Mouse (Mus musculus) spleen, postnatal 0 days (tissue): ENCODE results near the gene Usp38. TPM values are rescaled to one million over a fixed set of nuclear protein-coding genes. Genes with fewer than 3 reads are reported as not detected.

Experiments used
- polyA plus RNA-seq: library from polyadenylated mRNA; unstranded; fragments of >200 nt; fragmentation: Nextera tagmentation; extraction: Ambion mirVana; gene quantifications from 2 replicates; pipeline ENCODE4 v1.2.1, GENCODE M21; 2015

Usp38 gene
- 10.1 and 11.4 TPM in 2 replicates for polyA plus RNA-seq

GRCm38 (mm10) chr8:81014789-81015699 lies at the start of gene Usp38:
TSS of gene Usp38 (minus strand) at chr8:81014928.

Other genes with a start within 250 kb of the Usp38 start
- gene Gab1, start 134.4 kb downstream of the Usp38 start, polyA plus RNA-seq, result 7.2 and 7.3 TPM in 2 replicates